Mouse (Mus musculus) heart, postnatal 0 days (tissue): ENCODE data around the gene Dip2b. TPM values are rescaled to one million over a fixed set of nuclear protein-coding genes. Genes with fewer than 3 reads are reported as not detected.

ENCODE experiments used
- ATAC-seq: fragments of 200-750 bp; cut with Nextera tagmentation; 2 replicates; pipeline ENCODE4 v1.8.0; 2017; ENCODE audit warnings: low read depth, moderate number of reproducible peaks, moderate library complexity; ENCODE audit not compliant: insufficient read depth
- DNase-seq: peaks from one replicate; pipeline ENCODE4 v3.0.0-alpha.2; 2016; ENCODE audit warnings: low spot score
- H3K27ac ChIP-seq: fragments of 300-500 bp; sonication (generic); 2 replicates; pipeline ENCODE4 v1.5.1; 2014; ENCODE audit warnings: low read depth, mild to moderate bottlenecking
- H3K27me3 ChIP-seq: fragments of 300-500 bp; sonication (generic); 2 replicates; pipeline ENCODE4 v1.6.1; 2014; ENCODE audit warnings: low read length, mixed read lengths; ENCODE audit not compliant: control insufficient read depth, insufficient read depth
- H3K36me3 ChIP-seq: fragments of 300-500 bp; sonication (generic); replicated peaks from 2 replicates; pipeline ENCODE4 v1.6.1; 2014; ENCODE audit warnings: low read length, mixed read lengths; ENCODE audit not compliant: control insufficient read depth, insufficient read depth
- H3K4me1 ChIP-seq: fragments of 300-500 bp; sonication (generic); 2 replicates; pipeline ENCODE4 v1.6.1; 2014; ENCODE audit warnings: antibody characterized with exemption; ENCODE audit not compliant: control insufficient read depth, insufficient read depth
- H3K4me2 ChIP-seq: fragments of 300-500 bp; sonication (generic); 2 replicates; pipeline ENCODE4 v1.6.1; 2014; ENCODE audit warnings: low read depth, mild to moderate bottlenecking, low read length, moderate library complexity
- H3K4me3 ChIP-seq: fragments of 300-500 bp; sonication (generic); 2 replicates; pipeline ENCODE4 v1.5.1; 2014; ENCODE audit warnings: low read depth, low read length
- H3K9ac ChIP-seq: fragments of 300-500 bp; sonication (generic); replicated peaks from 2 replicates; pipeline ENCODE4 v1.6.1; 2014; ENCODE audit warnings: low read depth, low read length, mixed read lengths
- H3K9me3 ChIP-seq: fragments of 300-500 bp; sonication (generic); replicated peaks from 2 replicates; pipeline ENCODE4 v1.6.1; 2016; ENCODE audit warnings: low read length; ENCODE audit not compliant: control insufficient read depth
- CTCF ChIP-seq: IDR thresholded peaks from 2 replicates; pipeline ENCODE4 v1.5.1; 2016; ENCODE audit warnings: antibody characterized with exemption, control low read depth, low read depth
- EP300 ChIP-seq: IDR thresholded peaks from 2 replicates; pipeline ENCODE4 v1.6.1; 2016; ENCODE audit warnings: antibody characterized with exemption, low read depth
- WGBS: fragments of 180-500 bp; shearing (Covaris S2); extraction: QIAGEN DNeasy Blood & Tissue Kit; methylation state at CpG from one replicate; pipeline ENCODE4 v1.1.7; 2014; 5-methylcytosine and 5-hydroxymethylcytosine counted together
- polyA plus RNA-seq: library from polyadenylated mRNA; unstranded; fragments of >200 nt; fragmentation: Nextera tagmentation; extraction: Ambion mirVana; gene quantifications from 2 replicates; pipeline ENCODE4 v1.2.1, GENCODE M21; 2015
- total RNA-seq: library from RNA; depleted of rRNA; stranded (reverse); fragments of >200 nt; gene quantifications from 2 replicates; pipeline ENCODE4 v1.2.3, GENCODE M21; 2014; ENCODE audit warnings: low replicate concordance

Dip2b gene
- total and polyA plus RNA-seq, 2 experiments from 2014 or later, result 9.7 to 24.0 TPM

- no peaks in the 10 kb centered on the region for H3K27me3 ChIP-seq
- peaks cover 37% of the 10 kb centered on the region for H3K4me1 ChIP-seq
- no peak overlapping the region for H3K27ac ChIP-seq
- no peak overlapping the region for H3K4me2 ChIP-seq
- DNase-seq (no peak), ATAC-seq (no peak)
- H3K9ac ChIP-seq, result no peak overlapping the region
- H3K4me3 ChIP-seq, result no peak overlapping the region
- no peaks in the 10 kb centered on the region for H3K36me3 ChIP-seq
- no peak for TF ChIP-seq EP300
- no peak for TF ChIP-seq CTCF
- H3K9me3 ChIP-seq, result no peaks in the 10 kb centered on the region
- 78% methylated on average over 3 of the region's 3 CpGs for WGBS
Observed at GRCm38 (mm10) chr15:100109916-100110315, 71.5 kb downstream of the Dip2b start.

- Histone ChIP-seq H3K27me3 (no peaks in the 10 kb centered on the region), H3K9me3 (no peaks in the 10 kb centered on the region), H3K4me2 (no peak overlapping the region), H3K27ac (0 out of 2 replicates have a peak overlapping the region, but pooled peaks have one; percentile 2), H3K36me3 (peaks cover 5% of the 10 kb centered on the region), H3K4me1 (peaks cover 37% of the 10 kb centered on the region), H3K9ac (no peak overlapping the region), H3K4me3 (no peak overlapping the region)
- no peak for TF ChIP-seq EP300
- TF ChIP-seq CTCF, result no peak
- DNase-seq (no peak), ATAC-seq (peak; percentile 24; the same call in 1 of the 2 replicates)
- 34% methylated on average over 9 of the region's 9 CpGs for WGBS
Observed at GRCm38 (mm10) chr15:100111891-100112290, 73.4 kb downstream of the Dip2b start.

- Histone ChIP-seq H3K36me3 (peaks cover 8% of the 10 kb centered on the region), H3K27ac (no peak overlapping the region), H3K4me2 (no peak overlapping the region), H3K9ac (no peak overlapping the region), H3K9me3 (no peaks in the 10 kb centered on the region), H3K4me1 (peaks cover 35% of the 10 kb centered on the region), H3K27me3 (no peaks in the 10 kb centered on the region), H3K4me3 (no peak overlapping the region)
- TF ChIP-seq CTCF, result no peak
- TF ChIP-seq EP300, result no peak
- DNase-seq, result no peak
- ATAC-seq, result no peak
- WGBS, result 76% methylated on average over 9 of the region's 9 CpGs
Observed at GRCm38 (mm10) chr15:100112309-100112966, 74.0 kb downstream of the Dip2b start.

- Histone ChIP-seq H3K9ac (no peak overlapping the region), H3K27ac (no peak overlapping the region), H3K4me3 (no peak overlapping the region), H3K4me2 (no peak overlapping the region), H3K9me3 (no peaks in the 10 kb centered on the region), H3K4me1 (peaks cover 24% of the 10 kb centered on the region), H3K36me3 (peaks cover 19% of the 10 kb centered on the region), H3K27me3 (no peaks in the 10 kb centered on the region)
- no peak for TF ChIP-seq CTCF
- no peak for TF ChIP-seq EP300
- DNase-seq, result no peak
- 57% methylated on average over 10 of the region's 10 CpGs for WGBS
- peak; percentile 30; the same call in 1 of the 2 replicates for ATAC-seq
Observed at GRCm38 (mm10) chr15:100113343-100114275, 75.1 kb downstream of the Dip2b start.

- DNase-seq, result no peak
- H3K9ac ChIP-seq, result no peak overlapping the region
- no peaks in the 10 kb centered on the region for H3K27me3 ChIP-seq
- WGBS, result 88% methylated on average over 3 of the region's 3 CpGs
- H3K9me3 ChIP-seq, result no peaks in the 10 kb centered on the region
- TF ChIP-seq CTCF (no peak), EP300 (no peak)
- no peak overlapping the region for H3K27ac ChIP-seq
- no peak for ATAC-seq
- H3K36me3 ChIP-seq, result peaks cover 21% of the 10 kb centered on the region
- H3K4me2 ChIP-seq, result no peak overlapping the region
- peaks cover 17% of the 10 kb centered on the region for H3K4me1 ChIP-seq
- no peak overlapping the region for H3K4me3 ChIP-seq
Observed at GRCm38 (mm10) chr15:100115416-100115815, 77.0 kb downstream of the Dip2b start.
